Mouse (Mus musculus) kidney, postnatal 25 days (tissue): ENCODE measurements around the gene Sh2d1b2.
"Not testable (repeated sequence)": the region's sequence is repeated elsewhere in the genome, so short reads cannot be mapped to it uniquely, and the experiment has no call there.

Source experiments
- DNase-seq, 2 experiments: peaks; one replicate each; pipeline ENCODE4 v3.0.0; 2021; ENCODE audit warnings: mixed read lengths in 2 of 2

Sh2d1b2 gene

DNA sequence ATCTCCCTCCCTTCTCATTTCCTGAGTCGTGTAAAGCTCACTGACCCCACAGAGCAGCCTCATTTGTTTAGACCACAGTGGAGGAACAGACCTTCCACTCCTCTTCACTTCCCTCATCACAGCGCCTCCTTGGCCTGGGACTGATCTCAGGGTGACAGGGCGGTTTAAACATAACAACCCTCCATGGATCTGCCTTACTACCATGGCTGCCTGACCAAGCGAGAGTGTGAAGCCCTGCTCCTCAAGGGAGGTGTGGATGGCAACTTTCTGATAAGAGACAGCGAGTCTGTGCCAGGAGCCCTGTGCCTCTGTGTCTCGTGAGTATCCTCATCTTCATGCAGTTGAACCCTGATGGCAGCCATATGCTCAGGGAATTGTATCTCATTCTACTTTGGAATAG is at the start of gene Sh2d1b2:
Sh2d1b2 (plus strand) TSS at position 62 of the 400 bp plus-strand sequence.
- not testable (repeated sequence) for DNase-seq

- DNase-seq = no peak
Measured at GRCm38 (mm10) chr1:170185137-170185536, 47.4 kb upstream of the Sh2d1b2 start.

GRCm38 (mm10) chr1:170186531-170186930 is 46.0 kb upstream of the Sh2d1b2 start:
- DNase-seq = no peak

GRCm38 (mm10) chr1:170188601-170189000 is 43.9 kb upstream of the Sh2d1b2 start:
- peak in 1 of 2 experiments; percentile 49 for DNase-seq

DNA sequence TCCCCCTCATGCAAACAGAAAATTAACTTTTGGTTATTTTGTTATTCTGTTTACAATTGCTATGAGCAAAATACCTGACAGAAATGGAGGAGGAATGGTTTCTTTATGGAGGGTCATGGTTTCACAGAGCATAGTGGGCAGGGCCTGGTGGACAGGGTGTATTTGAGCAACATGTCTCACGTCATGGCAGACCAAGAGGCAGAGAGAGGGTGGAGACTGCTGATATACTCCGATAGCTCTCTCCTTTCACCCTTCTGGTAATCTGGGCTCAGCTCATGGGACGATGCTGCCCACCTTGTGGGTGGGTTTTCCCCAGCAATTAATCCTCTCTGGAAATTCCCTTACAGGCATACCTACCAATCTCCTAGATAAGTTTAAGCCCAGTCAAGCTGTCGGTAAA is 42.3 kb upstream of the Sh2d1b2 start:
- no peak for DNase-seq

- DNase-seq = no peak
Measured at GRCm38 (mm10) chr1:170191925-170192324, 40.6 kb upstream of the Sh2d1b2 start.

- peak; percentile 69 to 76 for DNase-seq
Measured at GRCm38 (mm10) chr1:170196211-170196610, 36.3 kb upstream of the Sh2d1b2 start.

DNA sequence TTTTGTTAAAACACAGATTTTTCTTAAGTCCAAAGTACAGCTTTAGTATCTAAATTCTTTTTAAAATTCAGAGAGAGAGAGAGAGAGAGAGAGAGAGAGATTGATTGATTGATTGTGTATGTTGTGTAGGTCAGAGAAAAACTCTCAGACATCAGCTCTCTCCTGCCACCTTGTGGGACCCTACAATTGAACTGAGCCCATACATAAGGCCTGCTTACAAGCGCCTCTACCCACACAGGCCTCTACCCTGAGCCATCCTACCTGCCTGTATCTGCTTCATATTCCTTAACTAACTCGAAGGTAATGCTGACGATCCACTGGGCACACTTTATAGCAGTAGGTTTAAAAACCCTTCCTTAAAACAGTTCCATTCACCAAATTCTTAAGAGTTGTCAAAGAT is 32.2 kb upstream of the Sh2d1b2 start:
- peak in 1 of 2 experiments; percentile 57 for DNase-seq

DNA sequence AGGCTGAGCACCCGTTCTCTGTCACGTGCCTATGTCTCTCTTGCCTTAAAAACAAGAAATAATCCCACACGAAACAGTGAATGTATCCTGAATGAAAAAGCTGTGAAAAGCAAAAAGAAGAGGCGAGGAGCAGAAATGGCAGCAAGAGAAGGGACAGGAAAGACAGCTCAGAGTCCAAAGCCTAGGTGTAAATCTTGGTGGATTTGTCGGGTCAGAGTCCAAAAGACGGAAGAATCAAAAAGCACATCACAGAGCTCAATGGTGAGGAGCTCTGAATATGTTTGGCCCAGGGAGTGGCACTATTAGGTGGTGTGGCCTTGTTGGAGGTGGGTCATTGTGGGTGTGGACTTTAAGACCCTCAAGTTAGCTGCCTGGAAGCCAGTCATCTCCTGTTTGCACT is 26.2 kb upstream of the Sh2d1b2 start:
- no peak for DNase-seq

GRCm38 (mm10) chr1:170213181-170213879 is 19.2 kb upstream of the Sh2d1b2 start:
- DNase-seq = no peak

DNA sequence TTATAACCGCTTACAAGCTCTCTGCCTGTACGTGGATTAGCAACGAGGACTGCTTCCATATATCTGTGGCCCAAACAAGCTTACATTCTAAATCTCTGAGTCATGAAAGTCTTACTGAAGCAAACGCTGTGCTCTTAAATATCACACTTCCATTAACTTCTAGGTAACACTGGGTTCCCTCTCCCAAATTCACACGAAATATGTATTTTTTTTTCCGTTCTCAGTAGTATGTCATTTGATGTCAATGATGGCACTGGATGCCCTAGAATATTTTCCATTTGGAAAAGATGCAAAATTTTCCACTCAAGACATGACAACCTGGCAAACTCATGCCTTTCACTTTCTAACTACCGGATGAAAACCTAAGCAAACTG is 18.2 kb upstream of the Sh2d1b2 start:
- DNase-seq = no peak

DNA sequence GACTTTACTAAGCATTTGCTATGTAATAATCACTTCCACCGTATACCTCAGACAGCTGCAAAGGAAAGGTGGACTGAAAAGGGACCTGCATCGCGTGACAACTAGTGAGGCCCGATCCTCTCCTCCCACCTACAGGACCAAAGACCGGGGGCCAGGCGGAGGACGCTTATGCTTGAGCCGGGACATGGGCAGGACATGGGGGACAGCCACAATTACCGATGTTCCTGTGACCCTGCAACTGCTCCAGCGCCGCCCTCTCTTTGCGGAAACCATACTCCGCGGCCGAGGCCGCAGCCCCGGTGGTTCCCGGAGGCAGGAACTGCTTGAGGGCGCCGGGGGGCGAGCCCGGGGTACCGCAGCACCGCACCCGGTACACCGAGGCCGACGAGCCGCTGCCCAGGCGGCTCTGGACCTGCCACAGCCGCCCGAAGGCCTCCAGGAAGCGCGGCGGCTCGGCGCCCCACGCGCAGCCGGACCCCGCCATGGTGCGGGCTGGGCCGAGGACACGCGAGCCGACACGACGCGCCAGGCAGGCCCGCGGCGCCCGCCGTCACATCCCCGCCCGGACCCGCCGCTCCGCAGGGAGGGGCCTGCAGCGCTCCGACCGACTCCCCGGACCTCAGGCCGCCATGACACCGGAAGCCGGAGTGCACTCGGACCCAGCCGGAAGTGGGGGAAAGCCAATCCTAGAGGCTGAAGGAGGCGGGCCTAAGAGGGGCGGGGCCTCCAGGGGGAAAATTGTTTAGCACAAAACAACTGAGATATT is 17.6 kb upstream of the Sh2d1b2 start, which contains the start of gene Uhmk1:
Uhmk1 (minus strand) TSS at position 641 of the 766 bp plus-strand sequence.
- peak; percentile 93 to 96 for DNase-seq

GRCm38 (mm10) chr1:170215590-170215989 is 17.0 kb upstream of the Sh2d1b2 start:
- DNase-seq = no peak

DNA sequence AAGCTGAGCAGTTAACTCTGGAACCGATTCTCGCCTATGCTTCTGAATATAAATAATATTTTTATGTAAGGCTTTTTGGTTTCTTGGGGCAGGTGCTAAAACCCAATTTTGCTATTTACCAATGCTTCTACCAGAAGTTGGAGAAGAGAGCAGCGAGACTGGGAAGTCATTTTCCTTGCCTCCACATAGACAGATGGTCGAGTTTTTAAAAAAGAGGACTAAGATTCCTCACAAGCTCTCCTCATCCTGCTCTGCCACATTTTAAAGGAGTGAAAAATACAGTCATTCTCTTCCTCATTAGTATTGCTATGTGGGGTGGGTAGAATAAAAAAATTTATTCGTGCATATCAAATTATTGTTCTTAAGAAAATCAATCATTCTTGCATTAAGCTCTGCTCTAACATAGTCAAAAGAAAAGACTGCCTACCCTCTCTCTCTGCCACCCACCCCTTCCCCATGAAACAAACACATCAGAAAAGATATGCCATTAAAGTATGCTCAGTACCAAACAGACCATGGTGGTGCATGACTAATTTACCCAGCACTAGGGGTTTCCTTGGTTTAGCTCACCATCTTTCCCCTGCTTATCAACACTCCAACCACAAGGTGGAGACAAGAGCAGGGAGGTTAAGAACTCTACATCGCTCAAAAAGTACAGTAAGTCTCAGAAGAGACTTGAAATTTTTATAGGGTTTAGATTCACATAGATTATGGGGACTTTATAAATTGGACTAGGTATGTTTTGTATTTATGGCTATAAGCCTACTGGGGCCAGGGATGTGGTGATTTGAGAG is 14.3 kb upstream of the Sh2d1b2 start:
- peak in 1 of 2 experiments; percentile 18 for DNase-seq

GRCm38 (mm10) chr1:170220351-170220750 is 12.2 kb upstream of the Sh2d1b2 start:
- no peak for DNase-seq

- no peak for DNase-seq
Measured at GRCm38 (mm10) chr1:170223276-170223675, 9.3 kb upstream of the Sh2d1b2 start.

DNA sequence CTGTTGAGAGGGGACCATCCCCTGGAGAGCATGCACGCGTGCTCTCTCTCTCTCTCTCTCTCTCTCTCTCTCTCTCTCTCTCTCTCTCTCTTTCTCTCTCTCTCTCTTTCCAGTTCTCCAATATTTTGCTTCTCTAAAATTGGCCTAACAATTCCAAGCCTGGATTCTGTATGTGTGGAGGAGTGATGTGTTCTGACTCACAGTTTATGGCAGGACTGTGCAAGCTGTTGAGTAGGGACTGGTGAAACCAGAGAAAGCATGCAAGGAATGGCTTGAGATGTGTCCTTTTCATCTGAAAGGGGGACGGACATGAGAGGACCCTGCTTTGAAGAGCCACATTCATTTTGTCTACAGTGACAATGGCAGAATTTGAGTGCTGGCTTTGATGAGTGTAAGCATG is 12.5 kb downstream of the Sh2d1b2 start:
- no peak for DNase-seq

DNA sequence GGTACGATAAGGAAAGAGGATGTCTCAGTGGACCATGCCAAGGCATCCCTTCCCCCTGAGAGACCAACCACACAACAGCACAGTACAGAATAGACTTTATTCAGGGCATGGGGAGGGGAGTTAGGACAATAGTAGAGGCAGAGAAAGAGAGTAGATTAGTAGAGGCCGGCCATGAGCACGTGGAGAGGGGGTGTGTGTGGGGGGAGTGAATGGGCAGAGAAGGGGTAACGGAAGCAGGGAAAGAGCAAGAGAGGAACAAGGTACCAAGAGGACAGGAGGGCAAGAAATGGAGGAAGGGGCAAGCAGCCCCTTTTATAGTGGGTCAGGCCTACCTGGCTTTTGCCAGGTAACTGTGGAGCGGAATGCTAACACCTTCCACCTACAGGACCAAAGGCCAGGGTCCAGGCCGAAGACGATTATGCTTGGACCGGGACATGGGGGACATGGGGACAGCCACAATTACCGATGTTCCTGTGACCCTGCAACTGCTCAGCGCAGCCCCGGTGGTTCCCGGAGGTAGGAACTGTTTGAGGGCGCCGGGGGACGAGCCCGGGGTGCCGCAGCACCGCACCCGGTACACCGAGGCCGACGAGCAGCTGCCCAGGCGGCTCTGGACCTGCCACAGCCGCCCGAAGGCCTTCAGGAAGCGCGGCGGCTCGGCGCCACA is 22.5 kb downstream of the Sh2d1b2 start:
- DNase-seq = no peak

DNA sequence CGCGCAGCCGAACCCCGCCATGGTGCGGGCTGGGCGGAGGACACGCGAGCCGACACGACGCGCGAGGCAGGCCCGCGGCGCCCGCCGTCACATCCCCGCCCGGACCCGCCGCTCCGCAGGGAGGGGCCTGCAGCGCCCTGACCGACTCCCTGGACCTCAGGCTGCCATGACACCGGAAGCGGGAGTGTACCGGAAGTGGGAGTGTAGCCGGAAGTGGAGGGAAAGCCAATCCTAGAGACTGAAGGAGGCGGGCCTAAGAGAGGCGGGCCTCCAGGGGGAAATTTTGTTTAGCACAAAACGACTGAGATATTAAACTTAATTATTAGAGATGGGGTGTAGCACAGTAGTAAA is 23.0 kb downstream of the Sh2d1b2 start:
- peak; percentile 86 to 93 for DNase-seq

DNA sequence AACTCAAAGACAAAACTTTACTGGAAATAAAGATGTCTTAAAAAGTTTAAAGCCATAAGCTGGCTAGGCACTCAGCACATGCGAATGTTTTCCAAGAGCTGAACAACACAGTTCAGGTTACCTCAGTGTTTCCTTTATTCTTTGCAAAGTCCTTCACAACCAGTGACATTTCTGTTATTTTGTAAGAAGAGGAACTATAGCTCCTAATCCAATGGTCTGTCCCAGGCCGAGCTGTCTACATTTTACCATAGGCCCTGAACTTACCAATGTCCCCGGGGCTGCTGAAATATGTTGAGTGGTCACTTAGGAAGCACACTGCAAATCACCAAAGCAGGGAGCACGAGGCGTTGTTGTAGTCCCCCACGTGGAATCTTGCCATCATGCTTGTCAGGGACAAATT is 37.7 kb downstream of the Sh2d1b2 start:
- no peak for DNase-seq

DNA sequence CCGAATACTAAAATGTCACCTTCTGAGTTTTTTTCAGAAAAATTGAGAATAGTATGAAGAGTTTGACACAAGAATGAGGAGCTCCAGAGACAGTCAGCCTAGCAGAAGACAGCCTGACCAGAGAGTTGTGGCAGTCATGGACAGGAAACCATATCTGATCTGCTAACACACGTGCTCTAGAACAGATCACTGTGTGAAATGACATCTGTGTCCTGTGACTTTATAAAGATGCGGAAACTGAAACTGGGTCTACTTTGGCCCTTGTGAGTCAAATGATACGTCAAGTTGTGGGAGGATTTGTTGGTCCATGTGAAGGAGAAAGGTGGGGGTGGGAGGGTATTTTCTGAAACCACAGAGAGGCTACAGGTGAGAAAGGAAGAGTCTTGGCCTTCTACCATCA is 38.1 kb downstream of the Sh2d1b2 start:
- no peak for DNase-seq

- DNase-seq = no peak
Measured at GRCm38 (mm10) chr1:170273252-170273651, 40.7 kb downstream of the Sh2d1b2 start.

DNA sequence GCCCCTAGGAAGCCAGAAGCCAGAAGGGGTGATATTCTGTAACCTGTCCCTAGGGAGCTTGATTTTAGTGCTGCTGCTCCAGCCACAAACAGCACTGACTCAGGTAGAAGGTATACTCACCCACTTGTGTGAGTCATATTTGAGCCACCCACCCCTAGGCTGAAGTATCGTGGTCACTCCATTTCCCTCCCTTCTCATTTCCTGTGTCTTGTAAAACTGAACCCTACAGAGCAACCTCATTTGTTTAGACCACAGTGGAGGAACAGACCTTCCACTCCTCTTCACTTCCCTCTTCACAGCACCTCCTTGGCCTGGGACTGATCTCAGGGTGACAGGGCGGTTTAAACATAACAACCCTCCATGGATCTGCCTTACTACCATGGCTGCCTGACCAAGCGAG is 44.5 kb downstream of the Sh2d1b2 start, which contains the start of gene Sh2d1b1:
Sh2d1b1 (plus strand) TSS at position 305 of the 400 bp plus-strand sequence.
- no peak for DNase-seq
